ENCODE assay signal across 8 mouse cellular contexts in genomic region chr1:73640726-73641451, GRCm38 (mm10).
A peak's percentile ranks its signal among the peaks of the same experiment; 100 is the strongest.
DNase-seq lines count a peak whose midpoint lies in the region; ATAC-seq and TF ChIP-seq lines count a peak whose summit lies in the region.
"Had no signal": no experiment of that assay in that cellular context is flagged by ENCODE, and none has a peak within 500 bp of the region (broad histone marks: within the 10 kb centered on the region; RNA-seq: fewer than 3 reads in every experiment).

No protein-coding gene starts in this region.

- peak; percentile 86 for DNase-seq in kidney, postnatal 0 days (ENCODE audit: low spot score)
- no peak for DNase-seq in kidney, adult 11 months
- DNase-seq in embryonic facial prominence, embryonic 11.5 days (ENCODE audit: low spot score): peak; percentile 54
- DNase-seq in forebrain, postnatal 0 days: peak; percentile 31
- DNase-seq in spleen, postnatal 14 days (ENCODE audit: low spot score in 2 of 2): no peak
- no peak for DNase-seq in gastrocnemius, postnatal 14 days
- DNase-seq: layer of hippocampus, postnatal 36 days had no signal

- H3K4me3 ChIP-seq in kidney, postnatal 0 days (replicated peaks; ENCODE audit: low read depth, low read length): no peak overlapping the region
- H3K4me3 ChIP-seq in embryonic facial prominence, embryonic 11.5 days (ENCODE audit: low read depth, low read length): no peak overlapping the region
- H3K4me3 ChIP-seq in forebrain, postnatal 0 days (ENCODE audit: low read depth, low read length): no peak overlapping the region
- no peak overlapping the region for H3K4me3 ChIP-seq in midbrain, embryonic 15.5 days

- H3K9ac ChIP-seq in kidney, postnatal 0 days (ENCODE audit: low read depth, low read length): no peak overlapping the region
- H3K9ac ChIP-seq in embryonic facial prominence, embryonic 11.5 days (replicated peaks; ENCODE audit: low read length): no peak overlapping the region
- H3K9ac ChIP-seq in forebrain, postnatal 0 days: no peak overlapping the region
- no peak overlapping the region for H3K9ac ChIP-seq in midbrain, embryonic 15.5 days

- H3K27ac ChIP-seq in kidney, postnatal 0 days: peak overlapping the region; percentile 8
- no peak overlapping the region for H3K27ac ChIP-seq in embryonic facial prominence, embryonic 11.5 days (replicated peaks; ENCODE audit: low read depth, low read length)
- peak overlapping the region; percentile 35; the same call in 1 of the 2 replicates for H3K27ac ChIP-seq in forebrain, postnatal 0 days (ENCODE audit: low read depth, low read length)
- H3K27ac ChIP-seq in midbrain, embryonic 15.5 days: 0 out of 2 replicates have a peak overlapping the region, but pooled peaks have one; percentile 34

- peak; percentile 57; the same call in 1 of the 2 replicates for ATAC-seq in kidney, postnatal 0 days (replicated peaks; ENCODE audit: low FRiP score, low read depth)
- peak; percentile 65; the same call in 1 of the 2 replicates for ATAC-seq in embryonic facial prominence, embryonic 11.5 days (replicated peaks; ENCODE audit: insufficient number of reproducible peaks, low FRiP score, low TSS enrichment, low read depth)
- peak; percentile 54 for ATAC-seq in forebrain, postnatal 0 days
- peak; percentile 79 for ATAC-seq in midbrain, embryonic 15.5 days (replicated peaks)

- no peak for TF ChIP-seq CTCF in kidney, postnatal 0 days (IDR thresholded peaks at IDR 0.05; ENCODE audit: low read depth)
- no peak for TF ChIP-seq CTCF in forebrain, postnatal 0 days (IDR thresholded peaks at IDR 0.05; ENCODE audit: low read depth)

- H3K9me3 ChIP-seq in kidney, postnatal 0 days (replicated peaks; ENCODE audit: low read length): no peaks in the 10 kb centered on the region
- no peaks in the 10 kb centered on the region for H3K9me3 ChIP-seq in embryonic facial prominence, embryonic 11.5 days (replicated peaks; ENCODE audit: control insufficient read depth, low read length)
- H3K9me3 ChIP-seq in forebrain, postnatal 0 days (ENCODE audit: low read length): no peaks in the 10 kb centered on the region
- no peaks in the 10 kb centered on the region for H3K9me3 ChIP-seq in midbrain, embryonic 15.5 days

- H3K27me3 ChIP-seq in kidney, postnatal 0 days (ENCODE audit: insufficient read depth, low read length): no peaks in the 10 kb centered on the region
- no peaks in the 10 kb centered on the region for H3K27me3 ChIP-seq in embryonic facial prominence, embryonic 11.5 days (ENCODE audit: control insufficient read depth, insufficient read depth, low read length)
- no peaks in the 10 kb centered on the region for H3K27me3 ChIP-seq in forebrain, postnatal 0 days (ENCODE audit: insufficient read depth, low read length)
- H3K27me3 ChIP-seq in midbrain, embryonic 15.5 days (replicated peaks): no peaks in the 10 kb centered on the region

- WGBS in kidney, postnatal 0 days: 20% methylated on average over 12 of the region's 12 CpGs
- 57% methylated on average over 12 of the region's 12 CpGs for WGBS in embryonic facial prominence, embryonic 11.5 days
- 15% methylated on average over 12 of the region's 12 CpGs for WGBS in forebrain, postnatal 0 days
- 11% methylated on average over 12 of the region's 12 CpGs for WGBS in midbrain, embryonic 15.5 days

- H3K4me1 ChIP-seq in kidney, postnatal 0 days (replicated peaks; ENCODE audit: insufficient read depth, low read length): peaks cover 12% of the 10 kb centered on the region
- H3K4me1 ChIP-seq in embryonic facial prominence, embryonic 11.5 days (ENCODE audit: control insufficient read depth, insufficient read depth, low read length): peaks cover 3% of the 10 kb centered on the region; the same call in 1 of the 2 replicates
- H3K4me1 ChIP-seq in forebrain, postnatal 0 days (ENCODE audit: insufficient read depth): no peaks in the 10 kb centered on the region
- peaks cover 12% of the 10 kb centered on the region; the same call in 1 of the 2 replicates for H3K4me1 ChIP-seq in midbrain, embryonic 15.5 days

- intact Hi-C loops in gastrocnemius, postnatal 14 days (cut with DNase I; ENCODE audit: low total_unique reads): no loop called here

- H3K36me3 ChIP-seq in kidney, postnatal 0 days (ENCODE audit: insufficient read depth, low read length): no peaks in the 10 kb centered on the region
- no peaks in the 10 kb centered on the region for H3K36me3 ChIP-seq in embryonic facial prominence, embryonic 11.5 days (replicated peaks; ENCODE audit: control insufficient read depth, insufficient read depth, low read depth, low read length)
- no peaks in the 10 kb centered on the region for H3K36me3 ChIP-seq in forebrain, postnatal 0 days (ENCODE audit: insufficient read depth)
- no peaks in the 10 kb centered on the region for H3K36me3 ChIP-seq in midbrain, embryonic 15.5 days (replicated peaks)

- peak overlapping the region; percentile 25; the same call in 1 of the 2 replicates for H3K4me2 ChIP-seq in kidney, postnatal 0 days (ENCODE audit: low read length)
- H3K4me2 ChIP-seq in embryonic facial prominence, embryonic 11.5 days (ENCODE audit: low read depth, low read length): no peak overlapping the region
- no peak overlapping the region for H3K4me2 ChIP-seq in forebrain, postnatal 0 days (ENCODE audit: low read depth)
- no peak overlapping the region for H3K4me2 ChIP-seq in midbrain, embryonic 15.5 days

Comparison
In these comparisons a context has a peak if more than half of its experiments do, and no peak if none do; other contexts are left out.
1. DNase-seq: peak in kidney, postnatal 0 days (single experiment), embryonic facial prominence, embryonic 11.5 days (single experiment) and forebrain, postnatal 0 days (single experiment); none in kidney, adult 11 months (single experiment), spleen, postnatal 14 days (0 of 2) and gastrocnemius, postnatal 14 days (single experiment).
2. Peak in every context shown above with its lines, with median percentiles within 50 percentile points of each other: ATAC-seq.